Mouse (Mus musculus): Measurements from ENCODE around the gene Traf4.

GRCm38 (mm10) chr11:78146707-78147543, 18.5 kb downstream of the Traf4 start:
- TF ChIP-seq CTCF (IDR thresholded peaks at IDR 0.05; ENCODE audit: insufficient read depth, low read depth, low read length) = no peak
- no peak for TF ChIP-seq POLR2A (IDR thresholded peaks at IDR 0.05; ENCODE audit: insufficient read depth, low read depth, low read length)
